Mouse (Mus musculus): ENCODE results near the gene Ubap2. TPM values are rescaled to one million over a fixed set of nuclear protein-coding genes. Genes with fewer than 3 reads are reported as not detected.

Ubap2 gene
- polyA plus RNA-seq (2015; fragmentation: Nextera tagmentation; extraction: Ambion mirVana): 54.9 and 58.9 TPM in 2 replicates

DNA sequence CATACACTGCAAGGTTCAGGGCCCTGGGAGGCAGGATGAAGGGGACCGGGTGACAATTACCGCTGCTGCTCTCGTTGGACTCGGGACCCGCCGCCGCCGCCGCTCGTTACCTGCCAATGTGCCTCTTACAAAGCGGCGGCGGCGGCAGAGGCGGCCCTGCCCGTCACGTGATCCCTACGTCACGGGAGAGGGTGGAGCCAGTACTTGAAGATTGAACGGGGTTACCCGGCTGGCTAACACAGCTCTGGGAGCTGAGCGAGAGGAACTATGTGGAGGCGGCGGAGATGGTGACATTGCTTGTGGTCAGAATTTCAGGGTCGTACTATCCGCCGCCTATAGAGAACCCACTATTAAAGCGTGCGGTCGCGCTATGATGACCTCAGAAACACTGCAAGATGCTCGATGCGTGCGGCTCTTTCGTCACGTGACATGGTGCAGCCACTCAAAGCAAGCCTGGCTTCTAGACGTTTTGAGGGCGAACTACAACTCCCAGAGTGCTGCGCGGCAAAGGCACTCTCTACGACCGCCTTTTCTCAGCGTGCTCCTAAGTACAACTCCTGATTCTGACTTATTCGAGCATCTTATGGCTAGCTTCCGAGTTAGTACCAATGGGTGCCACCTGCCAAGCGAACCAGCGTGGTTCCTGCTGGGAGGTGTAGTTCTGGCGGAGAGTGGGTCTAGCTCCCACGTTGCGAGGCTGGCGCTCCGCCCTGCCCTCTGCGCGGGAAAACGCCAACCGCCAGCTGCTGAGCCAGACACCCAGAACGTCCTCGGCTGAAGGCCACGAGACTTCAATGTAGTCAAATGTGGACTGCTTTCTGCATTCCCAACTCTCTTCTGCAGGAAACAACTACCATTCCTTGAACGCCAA, at the start of gene Ubap2:
Ubap2 (minus strand) TSS at position 165 of the 871 bp plus-strand sequence.
- Histone ChIP-seq H3K36me3 (0 out of 2 replicates have a peak, but pooled peaks cover 4% of the 10 kb centered on the region), H3K9ac (replicated peaks) (peak within 1 kb of the TSS; percentile 91), H3K4me1 (peaks cover 32% of the 10 kb centered on the region), H3K27ac (replicated peaks) (peak within 1 kb of the TSS; percentile 93), H3K4me3 (peak within 1 kb of the TSS; percentile 88), H3K4me2 (replicated peaks) (peak within 1 kb of the TSS; percentile 82), H3K27me3 (no peaks in the 10 kb centered on the region), H3K9me3 (no peaks in the 10 kb centered on the region)
- WGBS: under 1% methylated on average over 60 of the region's 60 CpGs
- peak; percentile 98 for ATAC-seq (replicated peaks)

DNA sequence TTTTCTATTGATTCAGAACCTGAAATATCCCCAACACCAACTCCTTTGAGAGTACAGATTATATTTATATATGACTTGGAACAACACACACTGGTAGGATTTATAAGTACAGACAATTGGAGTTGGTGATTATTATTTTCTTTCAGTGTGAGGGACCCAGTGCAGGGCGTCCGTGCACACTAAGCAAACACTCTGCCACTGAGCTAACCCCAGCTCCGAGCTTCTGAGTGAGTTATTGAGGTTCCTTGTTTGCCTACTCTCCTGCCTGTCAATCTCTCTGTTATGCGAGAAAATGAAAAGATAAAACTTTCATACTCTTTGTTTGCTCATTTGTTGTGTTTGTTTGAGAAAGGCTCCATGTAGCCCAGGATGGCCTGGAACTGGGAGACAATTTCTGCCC, 46.0 kb upstream of the Ubap2 start:
- no peak overlapping the region for H3K27ac ChIP-seq (replicated peaks)
- H3K4me2 ChIP-seq (replicated peaks): no peak overlapping the region
- no peaks in the 10 kb centered on the region for H3K36me3 ChIP-seq
- H3K4me1 ChIP-seq: no peaks in the 10 kb centered on the region
- WGBS: 77% methylated on average over 4 of the region's 4 CpGs
- no peak for ATAC-seq (replicated peaks)
- H3K27me3 ChIP-seq: no peaks in the 10 kb centered on the region
- H3K9me3 ChIP-seq: no peaks in the 10 kb centered on the region
- no peak overlapping the region for H3K9ac ChIP-seq (replicated peaks)
- no peak overlapping the region for H3K4me3 ChIP-seq

GRCm38 (mm10) chr4:41318267-41318666, 43.3 kb upstream of the Ubap2 start:
- Histone ChIP-seq H3K4me1 (peaks cover 14% of the 10 kb centered on the region), H3K9me3 (no peaks in the 10 kb centered on the region), H3K9ac (replicated peaks) (no peak overlapping the region), H3K27ac (replicated peaks) (no peak overlapping the region), H3K27me3 (no peaks in the 10 kb centered on the region), H3K4me3 (no peak overlapping the region), H3K36me3 (no peaks in the 10 kb centered on the region), H3K4me2 (replicated peaks) (no peak overlapping the region)
- 94% methylated on average over 5 of the region's 5 CpGs for WGBS
- no peak for ATAC-seq (replicated peaks)

DNA sequence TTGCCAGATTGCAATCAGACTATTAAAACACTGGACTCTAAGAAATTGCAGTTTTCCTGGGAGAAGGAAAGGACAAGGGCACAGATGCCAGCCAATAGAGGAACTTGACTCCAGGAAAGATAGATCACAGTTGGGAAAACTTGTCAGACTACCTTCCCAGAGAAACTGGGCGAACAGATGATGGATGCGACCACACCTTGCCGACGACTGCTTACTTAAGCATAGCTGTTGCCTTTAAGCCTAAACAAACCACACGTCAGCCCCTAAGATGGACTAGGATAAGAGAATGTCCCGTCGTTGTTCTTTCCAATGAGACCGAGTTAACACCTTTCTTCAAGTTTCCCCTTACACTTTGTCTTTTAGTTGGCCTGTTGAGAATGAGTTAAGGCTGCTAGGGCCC, 40.2 kb upstream of the Ubap2 start:
- H3K4me1 ChIP-seq: peaks cover 29% of the 10 kb centered on the region
- H3K27ac ChIP-seq (replicated peaks): peak overlapping the region; percentile 94
- 63% methylated on average over 8 of the region's 8 CpGs for WGBS

DNA sequence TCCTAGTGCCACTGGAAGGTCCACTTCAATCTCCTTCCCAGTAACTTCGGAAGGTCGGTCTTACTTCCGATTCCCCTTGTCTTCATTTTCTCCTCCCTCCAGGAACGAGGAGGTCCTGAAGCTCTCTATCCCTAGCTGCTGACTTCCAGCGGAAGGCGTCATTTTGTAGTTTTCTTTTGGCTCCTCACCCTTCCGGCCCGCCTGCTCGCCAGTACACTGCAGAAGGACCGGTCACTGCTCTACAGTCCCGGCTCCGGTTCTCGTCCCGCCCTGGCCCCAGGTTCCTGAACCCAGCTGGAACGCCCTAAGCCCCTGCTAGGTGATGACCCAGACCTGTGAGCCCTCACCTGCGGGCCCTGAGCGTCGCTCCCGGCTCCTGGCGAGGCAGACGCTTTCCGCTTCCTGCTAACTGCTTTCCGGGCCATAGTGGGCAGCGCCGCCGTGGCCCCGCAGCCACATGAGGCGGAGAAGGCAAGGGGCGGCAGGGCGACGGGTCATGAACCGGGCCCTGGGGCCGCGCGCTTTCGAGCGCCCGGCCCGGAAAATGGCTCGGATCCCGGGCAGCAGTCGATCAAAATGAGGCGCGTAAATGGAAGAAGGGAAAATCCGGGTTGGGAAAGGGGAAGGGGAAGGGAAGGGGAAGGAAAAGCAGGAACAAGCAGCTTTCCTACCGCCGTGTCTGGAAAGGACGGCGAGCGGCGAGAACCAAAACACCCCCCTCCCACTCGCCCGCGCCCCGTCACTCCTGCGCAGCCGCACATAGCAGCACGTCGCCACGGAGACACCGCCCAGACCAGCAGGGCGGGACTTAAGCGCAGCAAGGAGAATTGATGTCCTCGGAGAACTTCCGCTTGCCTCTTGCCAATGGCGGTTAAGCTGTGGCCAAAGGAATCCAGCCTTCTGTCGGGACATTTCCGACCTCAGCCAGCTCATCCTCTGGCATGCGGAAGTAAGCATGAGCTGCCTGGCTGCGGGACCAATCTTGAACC, 39.5 kb upstream of the Ubap2 start, which contains the start of gene Dcaf12:
Dcaf12 (minus strand) TSS at position 749 of the 989 bp plus-strand sequence.
- peak within 1 kb of the TSS; percentile 99 for H3K4me3 ChIP-seq
- WGBS: under 1% methylated on average over 70 of the region's 70 CpGs
- H3K4me1 ChIP-seq: peaks cover 29% of the 10 kb centered on the region
- ATAC-seq (replicated peaks): peak; percentile 97
- peaks cover 33% of the 10 kb centered on the region for H3K36me3 ChIP-seq
- no peaks in the 10 kb centered on the region for H3K27me3 ChIP-seq
- no peaks in the 10 kb centered on the region for H3K9me3 ChIP-seq
- peak within 1 kb of the TSS; percentile 94 for H3K27ac ChIP-seq (replicated peaks)
- peak within 1 kb of the TSS; percentile 77 for H3K4me2 ChIP-seq (replicated peaks)
- peak within 1 kb of the TSS; percentile 98 for H3K9ac ChIP-seq (replicated peaks)

More for the DNA sequence above, 40.2 kb upstream of the Ubap2 start:
- peak overlapping the region; percentile 99 for H3K4me3 ChIP-seq
- peak overlapping the region; percentile 57 for H3K9ac ChIP-seq (replicated peaks)
- no peak; the same call in 1 of the 2 replicates for ATAC-seq (replicated peaks)
- H3K36me3 ChIP-seq: peaks cover 26% of the 10 kb centered on the region
- H3K9me3 ChIP-seq: no peaks in the 10 kb centered on the region
- H3K27me3 ChIP-seq: no peaks in the 10 kb centered on the region
- H3K4me2 ChIP-seq (replicated peaks): peak overlapping the region; percentile 77

DNA sequence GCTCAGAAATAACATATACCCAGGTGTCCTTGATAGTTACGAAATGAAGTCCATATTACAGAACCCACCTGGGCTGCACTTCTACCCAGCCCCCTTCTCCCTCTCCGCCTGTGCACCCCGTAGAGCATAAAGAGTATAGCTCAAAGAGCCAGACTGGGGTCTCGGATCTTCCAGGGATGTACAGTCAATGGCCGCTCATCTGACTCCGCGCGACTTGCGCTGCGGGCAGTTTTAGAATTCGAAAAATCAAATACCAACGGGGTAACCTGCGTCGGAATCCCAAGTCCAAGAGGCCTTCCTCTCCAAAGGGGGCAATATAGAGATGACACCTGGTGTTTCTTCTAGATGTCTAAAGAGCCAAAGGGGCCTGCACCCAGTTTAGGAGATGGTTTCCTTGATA, 38.8 kb upstream of the Ubap2 start:
- H3K27me3 ChIP-seq: no peaks in the 10 kb centered on the region
- H3K4me1 ChIP-seq: peaks cover 29% of the 10 kb centered on the region
- H3K9ac ChIP-seq (replicated peaks): peak overlapping the region; percentile 98
- WGBS: 14% methylated on average over 14 of the region's 14 CpGs
- H3K27ac ChIP-seq (replicated peaks): peak overlapping the region; percentile 94
- peak overlapping the region; percentile 77 for H3K4me2 ChIP-seq (replicated peaks)
- H3K36me3 ChIP-seq: peaks cover 35% of the 10 kb centered on the region
- peak overlapping the region; percentile 99 for H3K4me3 ChIP-seq
- no peak for ATAC-seq (replicated peaks)
- H3K9me3 ChIP-seq: no peaks in the 10 kb centered on the region

- WGBS: 92% methylated on average over 9 of the region's 9 CpGs
- H3K9ac ChIP-seq (replicated peaks): no peak overlapping the region
Measured at GRCm38 (mm10) chr4:41310567-41311563, 35.9 kb upstream of the Ubap2 start.

GRCm38 (mm10) chr4:41307406-41307805, 32.5 kb upstream of the Ubap2 start:
- no peak overlapping the region for H3K27ac ChIP-seq (replicated peaks)
- ATAC-seq (replicated peaks): no peak
- H3K36me3 ChIP-seq: peaks cover 45% of the 10 kb centered on the region
- no peak overlapping the region for H3K9ac ChIP-seq (replicated peaks)
- H3K9me3 ChIP-seq: no peaks in the 10 kb centered on the region
- no peak overlapping the region for H3K4me2 ChIP-seq (replicated peaks)
- H3K4me3 ChIP-seq: no peak overlapping the region
- WGBS: 85% methylated on average over 6 of the region's 6 CpGs
- no peaks in the 10 kb centered on the region for H3K27me3 ChIP-seq
- H3K4me1 ChIP-seq: peaks cover 16% of the 10 kb centered on the region

More at GRCm38 (mm10) chr4:41310567-41311563, 35.9 kb upstream of the Ubap2 start:
- no peak overlapping the region for H3K4me2 ChIP-seq (replicated peaks)
- H3K4me3 ChIP-seq: no peak overlapping the region
- peaks cover 44% of the 10 kb centered on the region for H3K36me3 ChIP-seq
- no peak for ATAC-seq (replicated peaks)
- no peaks in the 10 kb centered on the region for H3K27me3 ChIP-seq
- H3K4me1 ChIP-seq: peaks cover 29% of the 10 kb centered on the region
- no peak overlapping the region for H3K27ac ChIP-seq (replicated peaks)
- H3K9me3 ChIP-seq: no peaks in the 10 kb centered on the region

- H3K27ac ChIP-seq (replicated peaks): peak overlapping the region; percentile 8
- no peak overlapping the region for H3K9ac ChIP-seq (replicated peaks)
Measured at GRCm38 (mm10) chr4:41304302-41304701, 29.4 kb upstream of the Ubap2 start.

GRCm38 (mm10) chr4:41303671-41304070, 28.7 kb upstream of the Ubap2 start:
- 87% methylated on average over 7 of the region's 7 CpGs for WGBS
- no peaks in the 10 kb centered on the region for H3K27me3 ChIP-seq
- H3K4me3 ChIP-seq: no peak overlapping the region
- H3K9ac ChIP-seq (replicated peaks): no peak overlapping the region
- no peak for ATAC-seq (replicated peaks)
- H3K36me3 ChIP-seq: peaks cover 50% of the 10 kb centered on the region
- H3K4me1 ChIP-seq: peaks cover 9% of the 10 kb centered on the region; the same call in 1 of the 2 replicates
- 0 out of 2 replicates have a peak overlapping the region, but pooled peaks have one; percentile 8 for H3K27ac ChIP-seq (replicated peaks)
- no peak overlapping the region for H3K4me2 ChIP-seq (replicated peaks)
- no peaks in the 10 kb centered on the region for H3K9me3 ChIP-seq

More at GRCm38 (mm10) chr4:41304302-41304701, 29.4 kb upstream of the Ubap2 start:
- Histone ChIP-seq H3K9me3 (no peaks in the 10 kb centered on the region), H3K4me1 (peaks cover 9% of the 10 kb centered on the region; the same call in 1 of the 2 replicates), H3K27me3 (no peaks in the 10 kb centered on the region), H3K4me3 (no peak overlapping the region), H3K36me3 (peaks cover 45% of the 10 kb centered on the region), H3K4me2 (replicated peaks) (no peak overlapping the region)
- no peak; the same call in 1 of the 2 replicates for ATAC-seq (replicated peaks)
- WGBS: 62% methylated on average over 3 of the region's 3 CpGs

Measured in forebrain, embryonic 15.5 days (tissue).